Mouse (Mus musculus): Measurements from ENCODE around the gene Gm7168.
A peak's percentile ranks its signal among the peaks of the same experiment; 100 is the strongest.
"Not testable (repeated sequence)": the region's sequence is repeated elsewhere in the genome, so short reads cannot be mapped to it uniquely, and the experiment has no call there.

Gm7168 gene

DNA sequence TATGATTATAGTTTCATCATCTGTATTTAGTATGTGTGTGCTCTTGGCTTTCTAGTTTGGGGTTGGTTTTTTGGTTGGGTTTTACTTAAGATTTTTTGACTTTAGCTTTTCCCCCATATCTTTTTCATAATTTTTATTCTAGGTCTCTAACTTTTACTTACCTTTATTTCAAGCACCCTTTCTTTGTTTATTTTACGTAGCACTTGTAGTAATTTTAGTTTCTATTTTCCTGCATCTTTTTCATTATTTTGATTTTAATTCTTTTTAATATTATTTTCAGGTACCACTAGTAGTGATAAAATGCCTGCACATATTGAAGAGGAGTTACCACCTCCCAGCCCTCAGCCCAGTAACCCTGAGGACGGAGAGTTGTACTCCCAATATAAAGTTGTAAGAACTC, at the start of gene Gm7168:
Gene Gm7168, plus strand, starts transcription at position 301 of the 400 bp plus-strand sequence.
- not testable (repeated sequence) for DNase-seq

- no peak for DNase-seq
These were observed 49.3 kb upstream of the Gm7168 start for GRCm38 (mm10) chr17:13898838-13899237.

DNA sequence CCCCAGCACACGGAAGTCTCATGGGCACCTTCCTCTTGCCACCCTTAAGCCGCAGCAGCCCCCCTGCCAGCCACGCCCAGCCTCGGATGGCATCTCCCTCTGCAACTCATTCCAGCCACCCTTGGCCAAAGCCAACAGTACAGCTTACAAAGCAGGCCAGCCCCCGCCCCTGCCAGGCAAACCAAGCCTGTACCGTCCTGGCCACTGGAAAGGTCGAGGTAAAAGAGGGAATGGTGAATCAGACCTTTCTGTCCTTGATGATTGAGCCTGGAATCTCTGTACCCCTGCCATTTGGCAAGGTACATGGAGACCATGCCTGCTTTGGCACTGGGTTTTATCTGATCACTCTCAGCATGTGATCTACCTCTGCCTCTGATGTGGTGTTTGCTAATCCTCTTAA, 48.9 kb upstream of the Gm7168 start:
- no peak for DNase-seq

- DNase-seq: no peak
These were observed 44.4 kb upstream of the Gm7168 start for GRCm38 (mm10) chr17:13903793-13904192.

DNA sequence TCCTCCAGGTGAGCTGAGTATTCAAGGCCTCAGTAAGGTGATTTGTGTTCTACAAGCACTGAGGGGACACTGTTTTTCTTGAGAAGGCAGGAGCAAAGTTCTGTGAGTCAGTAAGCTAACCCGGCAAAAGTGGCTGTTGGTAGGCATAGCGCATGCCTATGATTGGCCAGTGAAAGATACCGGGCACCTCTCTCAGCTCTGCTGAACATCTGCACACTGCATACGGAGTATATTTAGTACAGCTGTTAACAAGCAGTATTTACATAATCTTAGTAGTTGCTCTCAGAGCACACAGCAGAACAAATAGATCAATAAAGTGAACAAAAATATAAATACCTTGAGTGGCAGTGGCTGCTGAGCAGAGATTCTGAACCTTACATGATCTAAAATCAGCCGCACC, 41.1 kb upstream of the Gm7168 start:
- no peak for DNase-seq

DNA sequence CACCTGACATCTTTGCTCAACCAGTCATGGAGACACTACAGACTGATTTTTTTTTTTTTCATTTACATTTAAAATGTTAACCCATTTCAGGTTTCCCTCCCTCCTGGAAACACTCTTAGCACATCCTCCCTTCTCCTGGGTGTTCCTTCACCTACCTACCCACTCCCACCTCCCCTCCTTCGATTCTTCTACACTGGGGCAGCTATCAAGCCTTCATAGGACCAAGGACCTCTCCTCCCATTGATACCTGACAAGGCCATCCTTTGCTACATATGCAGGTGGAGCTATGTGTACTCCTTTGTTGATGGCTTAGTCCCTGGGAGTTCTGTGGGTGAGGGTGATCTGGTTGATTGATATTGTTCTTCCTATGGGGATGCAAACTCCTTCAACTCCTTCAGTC, 40.5 kb upstream of the Gm7168 start:
- DNase-seq: no peak

DNA sequence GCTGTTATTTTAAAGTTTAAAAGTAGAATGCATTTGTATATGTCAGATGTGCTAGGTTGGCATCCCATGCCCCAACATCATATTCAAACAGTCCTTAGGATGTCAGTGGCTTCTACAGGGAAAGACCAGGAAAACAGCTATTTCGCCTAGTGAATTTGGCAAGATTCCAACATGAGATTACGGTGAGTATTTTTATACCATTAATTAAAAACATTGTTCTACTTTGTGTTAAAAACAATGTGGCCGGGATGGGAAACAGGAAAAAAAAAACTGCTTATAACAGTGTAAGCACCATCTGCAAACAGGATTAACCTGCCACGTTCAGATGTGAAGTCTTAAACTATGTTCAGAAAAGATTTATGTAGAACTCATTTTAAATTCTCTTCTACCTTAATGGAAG, 34.2 kb upstream of the Gm7168 start:
- DNase-seq: no peak

- no peak for DNase-seq
These were observed 33.6 kb upstream of the Gm7168 start for GRCm38 (mm10) chr17:13914531-13914930.

- DNase-seq: no peak
These were observed 27.4 kb upstream of the Gm7168 start for GRCm38 (mm10) chr17:13920771-13921170.

- no peak for DNase-seq
These were observed 24.8 kb upstream of the Gm7168 start for GRCm38 (mm10) chr17:13923418-13923817.

DNA sequence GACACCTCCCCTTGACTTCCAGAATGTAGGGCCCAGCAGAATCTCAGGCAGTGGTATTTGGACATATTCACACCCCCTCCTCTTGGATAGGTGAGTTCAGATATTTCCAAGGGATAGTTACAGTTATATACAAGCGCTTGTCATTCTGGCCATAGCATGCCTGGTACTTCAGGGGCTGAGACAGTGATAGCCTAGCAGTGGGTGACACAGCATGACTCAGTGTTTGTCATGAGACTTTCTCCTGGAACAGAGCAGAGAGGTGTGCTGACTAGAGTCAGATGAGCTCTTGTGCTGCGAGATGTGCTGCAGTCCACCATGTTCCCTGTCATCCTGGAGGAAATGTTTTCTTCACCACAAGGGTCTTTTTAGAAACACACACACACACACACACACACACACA, 23.6 kb upstream of the Gm7168 start:
- DNase-seq: no peak

DNA sequence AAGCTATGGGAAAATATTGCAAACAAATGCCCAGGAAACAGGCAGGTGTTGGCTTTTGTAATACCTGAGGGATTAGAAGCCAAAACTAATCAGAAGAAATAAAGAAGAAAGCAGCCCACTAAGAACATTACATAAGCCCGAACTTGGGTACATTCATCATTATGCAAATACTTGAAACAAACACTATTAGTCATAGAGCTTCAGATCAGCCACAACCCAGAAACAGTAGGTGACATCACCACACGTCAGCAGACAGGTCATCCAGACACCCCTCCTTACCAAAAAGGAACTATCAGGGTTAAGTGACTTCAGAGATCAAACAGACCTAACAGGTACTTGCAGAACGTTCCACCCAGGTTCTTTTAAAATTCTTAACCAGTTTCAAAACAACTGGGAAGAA, 22.2 kb upstream of the Gm7168 start:
- no peak for DNase-seq

DNA sequence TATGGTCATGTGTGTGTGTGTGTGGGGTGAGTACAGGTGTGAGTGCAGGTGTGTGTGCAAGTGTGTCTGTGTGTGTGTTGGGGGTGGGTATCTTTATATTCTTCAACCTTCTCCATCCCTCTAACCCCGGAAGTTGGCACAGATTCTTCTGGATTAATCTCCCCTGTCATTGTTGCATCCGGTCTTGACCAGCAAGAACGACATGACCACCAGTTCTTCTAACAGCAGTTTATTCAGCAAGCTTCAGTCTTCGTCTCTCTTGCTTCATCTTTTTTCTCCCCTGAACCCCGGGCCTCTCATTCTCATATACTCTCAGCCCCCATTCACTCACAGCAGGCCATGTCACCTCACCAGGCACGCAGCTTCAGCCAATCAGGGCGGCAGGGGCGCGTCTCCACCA, 17.8 kb upstream of the Gm7168 start:
- no peak for DNase-seq

GRCm38 (mm10) chr17:13935364-13935763, 12.8 kb upstream of the Gm7168 start:
- DNase-seq: not testable (repeated sequence)

DNA sequence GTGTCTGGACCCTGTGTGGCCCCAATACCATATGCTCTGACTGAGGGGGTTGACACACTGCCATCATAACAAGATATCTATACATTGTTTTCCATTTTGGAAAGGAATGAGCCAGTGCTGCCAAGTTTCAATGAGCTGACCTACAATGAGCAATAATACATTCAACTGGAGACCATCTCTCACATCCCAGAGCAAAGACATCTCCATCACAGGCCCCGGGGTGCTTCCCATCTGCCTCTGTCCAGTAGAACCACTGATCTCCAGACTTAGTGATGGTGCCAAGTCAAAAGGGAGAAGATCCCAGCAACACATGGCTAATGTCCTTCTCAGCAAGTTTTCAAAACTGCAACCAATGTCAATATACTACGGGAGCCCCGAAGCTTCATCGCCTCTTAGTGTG, 10.4 kb upstream of the Gm7168 start:
- no peak for DNase-seq

DNA sequence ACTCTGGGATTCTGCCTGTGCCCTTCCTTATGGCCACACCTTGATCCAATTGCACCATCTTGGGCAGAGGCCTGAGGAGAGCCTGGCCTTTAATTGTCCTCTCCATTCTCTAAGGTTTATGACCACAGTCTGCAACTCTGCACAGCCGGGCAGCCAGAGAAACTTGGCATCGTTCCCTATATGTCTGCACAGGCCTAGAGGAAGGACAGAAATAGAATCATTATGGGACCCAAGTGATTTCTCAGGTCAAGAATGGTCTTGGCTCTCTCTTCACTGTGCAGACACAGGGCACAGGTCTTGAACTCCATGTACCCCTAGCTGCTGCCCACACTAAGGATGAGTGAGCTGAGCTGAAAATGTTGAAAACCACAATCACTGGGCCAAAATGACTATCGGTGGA, 9.5 kb upstream of the Gm7168 start:
- DNase-seq: no peak

DNA sequence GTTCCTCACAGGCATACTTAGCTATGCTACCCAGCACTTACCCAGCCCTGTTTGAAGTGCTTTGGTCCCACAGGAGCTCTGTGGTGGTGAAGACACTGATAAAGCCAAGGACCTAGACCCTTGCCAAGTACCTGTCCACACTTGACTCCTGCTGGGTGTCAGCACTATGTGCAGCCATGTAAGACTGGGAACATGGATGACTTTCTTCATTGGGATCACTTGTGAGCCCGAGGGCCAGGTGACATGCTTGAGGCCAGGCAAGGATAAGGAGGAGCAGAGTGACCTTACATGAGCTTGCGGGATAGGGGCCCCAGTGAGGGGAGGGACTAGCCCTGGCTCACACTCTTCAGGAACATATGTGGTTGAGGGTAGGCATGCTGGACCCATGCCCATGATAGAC, 8.9 kb upstream of the Gm7168 start:
- not testable (repeated sequence) for DNase-seq

DNA sequence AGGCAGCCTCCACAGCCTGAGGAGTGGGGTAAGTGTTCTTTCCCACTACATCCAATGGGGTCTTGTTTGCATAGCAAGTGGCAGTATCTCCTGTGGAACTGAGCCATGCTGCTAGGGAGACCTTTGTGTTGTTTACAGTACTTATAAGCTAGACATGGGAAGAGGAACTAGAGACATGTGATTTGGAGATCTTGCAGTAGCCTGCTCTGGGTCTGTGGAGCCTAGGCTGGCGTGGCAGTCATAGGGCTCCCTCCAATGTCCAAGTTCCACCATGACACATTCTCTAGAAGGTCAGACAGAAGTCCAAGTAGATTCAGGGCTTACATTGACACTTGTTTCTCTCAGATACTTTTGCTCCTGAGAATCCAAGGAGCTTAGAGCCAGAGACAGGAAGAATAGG, 7.7 kb upstream of the Gm7168 start:
- DNase-seq: no peak

- DNase-seq: not testable (repeated sequence)
These were observed 3.4 kb downstream of the Gm7168 start for GRCm38 (mm10) chr17:13951570-13951969.

DNA sequence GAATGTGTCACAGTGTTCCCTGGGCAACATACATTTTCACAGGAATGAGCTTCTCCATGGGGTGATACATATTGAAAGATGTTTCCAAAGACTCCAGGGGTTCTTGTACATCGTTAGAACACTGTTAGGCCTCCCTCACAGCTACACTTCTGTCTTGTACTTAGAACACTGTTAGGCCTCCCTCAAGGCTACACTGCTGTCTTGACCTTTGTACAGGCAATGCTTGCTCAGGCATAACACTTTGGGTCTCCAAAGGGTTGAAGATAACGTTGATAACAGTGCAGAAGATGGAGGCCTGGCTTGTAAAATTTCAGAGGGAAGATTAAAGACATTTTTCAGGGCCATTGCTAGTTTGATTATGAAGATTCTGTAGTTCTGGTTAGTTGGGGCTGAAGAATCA, 10.0 kb downstream of the Gm7168 start:
- not testable (repeated sequence) for DNase-seq

DNA sequence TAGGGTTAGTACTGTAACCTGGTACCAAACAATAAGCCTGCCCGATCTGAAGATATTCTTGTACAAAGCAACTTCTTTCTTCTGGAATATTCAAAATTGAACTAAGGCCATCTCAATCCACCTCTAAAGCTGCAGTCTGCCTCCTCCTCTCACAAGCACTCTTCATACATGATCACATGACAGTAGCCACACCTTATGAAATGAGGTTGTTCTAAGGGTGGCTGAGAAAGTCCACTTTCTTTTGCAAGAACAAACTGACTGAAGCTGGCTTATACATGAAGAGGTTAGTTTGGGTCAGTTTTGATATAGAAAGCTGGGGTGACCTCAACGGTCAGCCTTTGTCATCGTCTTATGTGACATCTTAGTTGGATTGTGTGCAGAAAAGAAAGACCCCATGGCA, 14.1 kb downstream of the Gm7168 start:
- DNase-seq: not testable (repeated sequence)

DNA sequence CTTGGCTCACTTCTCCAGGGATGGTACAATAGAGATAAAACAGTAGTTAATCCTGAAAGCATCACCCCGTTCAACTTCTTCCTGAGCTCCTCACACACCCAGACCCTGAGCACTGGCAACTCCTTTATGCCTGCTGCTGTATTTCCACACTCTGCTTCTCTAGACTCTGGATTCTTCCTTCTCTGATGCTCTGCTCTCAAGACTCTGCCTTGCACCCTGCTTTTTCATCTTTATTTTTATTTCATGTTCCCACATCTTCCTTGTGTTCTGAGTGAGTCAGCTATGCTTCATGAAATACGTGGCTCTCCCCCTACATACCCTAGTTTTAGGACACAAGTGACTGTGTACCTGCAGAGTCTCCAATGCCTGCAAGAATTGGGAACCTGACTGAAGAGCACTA, 16.9 kb downstream of the Gm7168 start:
- DNase-seq: not testable (repeated sequence)

DNA sequence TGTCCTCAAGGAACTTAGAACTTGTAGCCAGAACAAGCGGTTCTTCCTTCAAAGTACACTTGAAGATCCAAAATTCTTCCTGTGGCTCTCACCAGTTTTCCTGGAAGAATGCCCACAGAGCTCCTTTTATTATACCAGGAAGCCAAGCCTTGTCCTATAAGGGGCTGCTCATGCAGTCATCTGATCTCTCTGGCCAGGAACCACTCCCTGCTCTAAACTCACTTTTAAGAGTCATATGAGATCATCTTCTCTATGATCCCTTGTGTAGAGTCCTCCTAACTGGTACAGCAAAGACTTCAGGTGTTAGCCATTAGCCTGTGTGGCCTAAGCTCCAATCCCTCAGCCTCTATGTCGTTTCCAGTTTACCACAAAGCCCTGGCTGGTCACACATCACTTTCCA, 21.7 kb downstream of the Gm7168 start:
- not testable (repeated sequence) for DNase-seq

- DNase-seq: peak; percentile 28
These were observed 22.6 kb downstream of the Gm7168 start for GRCm38 (mm10) chr17:13970796-13971195.

GRCm38 (mm10) chr17:13987690-13988089, 39.5 kb downstream of the Gm7168 start:
- no peak for DNase-seq

DNA sequence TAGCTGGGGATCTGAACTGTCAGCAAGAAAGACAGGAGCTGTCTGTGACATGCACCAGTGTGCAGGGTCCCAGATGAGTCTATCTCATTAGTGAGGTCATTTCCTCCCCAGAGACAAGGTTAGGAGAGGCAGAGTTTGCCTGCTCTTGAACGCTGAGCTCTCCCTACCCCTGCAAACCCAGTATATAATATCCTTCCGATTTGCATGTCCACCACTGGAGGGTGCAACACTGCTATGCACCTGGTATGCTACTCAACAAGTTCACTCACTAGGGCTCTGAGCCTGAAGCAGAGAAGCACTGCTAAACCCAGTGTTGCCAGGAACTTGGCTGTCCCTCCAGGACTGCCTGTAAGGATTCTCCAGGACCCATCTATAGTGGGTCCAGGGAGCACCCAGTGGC, 45.3 kb downstream of the Gm7168 start:
- not testable (repeated sequence) for DNase-seq

All from kidney, adult 18-20 months (tissue).